Mouse (Mus musculus) liver, adult 2 months (tissue): ENCODE measurements at regions not wholly inside any gene's neighbourhood (a gene's known extent, or its start where the extent isn't known, plus 50 kb on each side); places are given as distances from the start of the nearest gene placed in this dataset.

ENCODE experiments used
- CTCF ChIP-seq: fragments of 200-500 bp; IDR thresholded peaks from 2 replicates; pipeline ENCODE4 v1.5.1; 2011; ENCODE audit warnings: low read depth, low read length, control low read depth
- POLR2A ChIP-seq: fragments of 200-500 bp; IDR thresholded peaks from 2 replicates; pipeline ENCODE4 v1.6.1; 2011; ENCODE audit warnings: low read length, control low read depth; ENCODE audit not compliant: insufficient read depth; ENCODE audit errors: extremely low read depth

DNA sequence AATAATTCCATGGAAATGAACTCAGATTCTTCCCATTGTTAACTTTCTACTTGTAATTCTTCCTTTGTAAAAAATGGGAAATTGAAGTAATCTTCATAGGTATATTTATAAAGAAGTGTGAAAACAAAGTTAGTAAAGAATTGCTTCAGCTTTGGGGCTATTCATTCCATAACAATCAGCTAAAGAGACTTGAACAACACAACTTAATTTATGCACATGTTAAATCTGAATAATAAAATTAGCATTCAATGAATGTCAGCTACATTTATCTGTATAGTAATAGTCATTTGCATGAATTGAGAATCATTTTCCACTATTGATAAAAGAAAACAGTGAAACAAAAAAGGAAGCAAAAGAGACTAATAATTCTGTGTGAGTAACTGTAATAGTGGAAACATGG, 193.3 kb upstream of the Arrdc3 start:
- no peak for TF ChIP-seq POLR2A
- TF ChIP-seq CTCF = no peak
